Mouse (Mus musculus): ENCODE measurements at regions not wholly inside any gene's neighbourhood (a gene's known extent, or its start where the extent isn't known, plus 50 kb on each side); places are given as distances from the start of the nearest gene placed in this dataset.

- DNase-seq: no peak
- intact Hi-C loops (cut with DNase I): loop anchor here (5.0 kb wide), 1 partner anchor 477 kb away; no protein-coding TSS in a partner anchor
Measured at GRCm38 (mm10) chr1:166735545-166735944, 53.9 kb upstream of the Fmo9 start.

GRCm38 (mm10) chr1:166738029-166738428, 56.4 kb upstream of the Fmo9 start:
- no peak for DNase-seq
- intact Hi-C loops (cut with DNase I): loop anchor here (5.0 kb wide), 1 partner anchor 474 kb away; no protein-coding TSS in a partner anchor

DNA sequence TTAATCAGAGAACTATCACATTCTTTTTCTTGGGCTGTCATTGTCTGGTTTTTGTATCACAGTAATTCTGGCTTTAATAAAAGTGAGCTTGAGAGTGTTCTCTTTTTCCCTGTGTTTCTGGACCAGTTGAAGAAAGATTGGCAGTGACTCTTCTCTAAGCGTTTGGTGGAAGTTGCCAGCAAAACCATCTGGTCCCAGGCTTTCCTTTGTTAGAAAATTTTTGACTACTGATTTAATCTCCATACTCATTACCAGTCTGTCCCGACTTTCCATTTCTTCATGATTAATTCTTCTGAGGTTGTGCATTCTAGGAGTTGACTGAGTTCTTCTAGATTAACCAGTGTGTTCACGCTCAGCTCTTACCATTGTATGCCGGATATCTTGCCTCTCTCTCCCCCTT, 68.6 kb upstream of the Fmo9 start:
- intact Hi-C loops (cut with DNase I): no loop called here
- DNase-seq: peak; percentile 27

DNA sequence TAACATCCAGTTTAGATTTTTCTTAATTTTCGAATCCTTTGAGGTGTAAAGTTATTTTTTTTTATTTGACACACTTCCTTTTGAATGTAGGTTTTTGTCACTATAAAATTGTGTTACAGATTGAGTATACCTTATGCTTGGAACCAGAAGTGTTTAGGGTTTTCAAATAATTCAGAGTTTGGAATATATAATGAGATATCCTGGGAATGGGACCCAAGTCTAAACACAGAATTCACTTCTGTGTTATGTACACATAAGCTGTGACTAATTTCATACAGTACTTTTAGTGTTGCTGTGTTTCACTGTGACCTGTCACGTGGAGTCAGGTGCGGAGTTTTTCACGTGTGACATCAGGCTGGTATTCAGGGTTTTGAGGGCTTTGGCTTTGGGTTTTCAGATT, 69.1 kb upstream of the Fmo9 start:
- intact Hi-C loops (cut with DNase I): no loop called here
- DNase-seq: no peak

- peak; percentile 13 for DNase-seq
- intact Hi-C loops (cut with DNase I): no loop called here
Measured at GRCm38 (mm10) chr1:166751436-166751835, 69.8 kb upstream of the Fmo9 start.

DNA sequence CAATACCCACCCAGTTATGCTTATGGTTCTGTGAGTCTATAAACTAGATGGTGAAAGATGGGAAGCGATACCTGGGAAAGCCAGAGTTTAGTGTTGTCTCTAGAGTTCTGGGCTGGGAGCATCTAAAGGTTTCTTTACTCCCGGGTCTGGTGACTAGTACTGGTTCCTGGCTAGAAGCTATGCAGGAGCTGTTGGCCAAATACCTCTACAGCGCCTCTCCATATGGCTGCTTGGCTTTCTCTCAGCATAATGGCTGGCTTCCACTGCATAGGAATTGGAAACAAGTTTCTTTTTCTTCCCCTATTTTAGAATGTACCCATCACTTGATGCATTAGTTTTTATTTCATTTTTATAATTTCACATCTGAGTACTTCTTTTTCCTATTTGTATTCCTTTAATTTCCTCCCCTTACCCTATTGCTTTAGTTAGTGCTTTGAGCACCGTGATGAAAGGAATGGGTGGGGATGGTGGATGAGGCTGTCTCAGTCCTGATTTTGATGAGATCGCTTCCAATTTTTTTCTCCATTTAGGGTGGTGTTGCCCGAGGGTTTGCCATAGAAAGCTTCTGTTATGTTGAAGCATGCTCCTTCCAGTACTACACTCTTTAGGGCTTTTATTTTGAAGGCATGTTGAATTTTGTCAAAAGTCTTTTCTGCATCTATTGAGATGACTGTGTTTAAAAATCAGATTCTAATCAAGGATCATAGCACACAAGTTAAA, 71.5 kb upstream of the Fmo9 start:
- peak; percentile 6 for DNase-seq
- intact Hi-C loops (cut with DNase I): no loop called here

DNA sequence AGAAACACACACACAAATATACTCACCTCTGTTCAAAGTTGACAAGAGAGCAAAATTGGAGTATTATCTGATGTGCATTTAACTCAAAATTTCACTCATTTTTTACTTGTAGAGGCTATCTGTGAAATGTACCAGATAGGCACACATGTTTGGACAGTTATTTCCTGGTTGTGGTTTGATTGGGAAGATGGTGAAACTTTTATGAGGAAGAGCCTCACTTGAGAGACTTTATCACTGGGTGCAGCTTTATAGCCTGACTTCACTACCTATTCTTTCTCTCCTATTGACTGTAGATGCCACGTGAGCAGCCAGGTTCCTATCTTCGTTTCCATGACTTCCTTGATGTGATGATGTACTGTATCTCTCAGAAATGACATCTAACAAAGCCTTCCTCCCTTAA, 77.3 kb upstream of the Fmo9 start:
- DNase-seq: no peak
- intact Hi-C loops (cut with DNase I): no loop called here

DNA sequence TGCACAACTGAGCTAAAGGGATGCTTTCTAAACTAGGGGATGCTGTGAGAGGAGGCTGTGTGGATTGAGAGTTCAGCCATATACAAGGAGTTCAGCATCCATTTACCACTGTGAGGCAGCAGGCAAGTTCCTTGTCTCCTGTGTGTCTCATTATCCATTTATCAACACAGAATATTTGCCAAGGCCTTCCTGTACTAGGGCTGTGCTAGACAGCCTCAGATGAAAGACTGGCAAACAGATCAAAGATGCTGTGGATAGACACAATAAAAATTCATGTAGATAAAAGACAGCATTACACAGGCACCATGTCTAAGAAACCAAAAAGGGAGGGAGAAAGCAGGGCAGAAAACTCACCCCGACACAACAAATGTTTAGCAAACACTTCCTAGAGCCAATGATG, 91.5 kb upstream of the Fmo9 start:
- no peak for DNase-seq
- intact Hi-C loops (cut with DNase I): no loop called here

DNA sequence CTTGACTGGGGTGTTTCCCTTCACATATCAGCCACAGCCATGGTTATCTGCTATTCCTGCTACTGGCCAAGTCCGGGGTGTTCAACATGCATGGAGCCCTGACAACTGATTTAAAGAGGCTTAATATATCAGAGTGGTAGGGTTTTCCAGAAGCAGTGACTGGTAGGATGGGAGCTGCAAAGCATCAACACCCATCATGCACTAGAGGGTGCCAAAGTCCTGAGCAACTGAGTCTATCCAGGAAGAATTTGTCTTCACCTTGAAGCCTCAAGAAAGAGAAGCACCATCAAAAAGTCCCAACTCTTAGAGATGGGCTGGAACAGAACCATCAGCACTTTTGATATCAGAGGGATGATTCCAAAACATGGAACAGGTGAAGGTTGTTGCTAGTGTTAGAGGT, 100.5 kb upstream of the Fmo9 start:
- intact Hi-C loops (cut with DNase I): loop anchor here (2.0 kb wide), 1 partner anchor 431 kb away; no protein-coding TSS in a partner anchor
- peak; percentile 51 for DNase-seq

- intact Hi-C loops (cut with DNase I): no loop called here
- no peak for DNase-seq
Measured at GRCm38 (mm10) chr1:166787945-166788344, 106.3 kb upstream of the Fmo9 start.

GRCm38 (mm10) chr1:166788824-166789399, 107.3 kb upstream of the Fmo9 start:
- intact Hi-C loops (cut with DNase I): no loop called here

GRCm38 (mm10) chr1:166793052-166793716, 111.5 kb upstream of the Fmo9 start:
- no peak for DNase-seq
- intact Hi-C loops (cut with DNase I): loop anchor here (10.0 kb wide), 1 partner anchor 212 kb away; the partner anchor contains the start of gene Fam78b

More at GRCm38 (mm10) chr1:166788824-166789399, 107.3 kb upstream of the Fmo9 start:
- no peak for DNase-seq

DNA sequence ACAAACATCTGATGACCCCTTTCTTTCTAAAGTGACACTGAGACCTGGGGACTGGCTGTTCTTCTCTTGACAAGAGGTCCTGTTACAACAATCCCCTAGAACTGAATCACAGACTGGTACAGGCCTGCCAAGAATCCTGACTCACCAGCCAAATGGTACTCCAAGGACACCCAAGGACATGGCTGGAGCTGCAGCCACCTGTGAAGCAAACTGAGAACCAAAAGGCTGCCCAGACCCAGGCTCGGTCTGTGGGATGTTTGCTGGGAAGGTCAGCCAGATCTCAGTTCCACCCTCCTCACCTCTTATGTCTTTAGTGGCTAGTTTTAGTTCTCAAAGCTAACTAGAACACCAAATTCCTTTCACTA, 112.1 kb upstream of the Fmo9 start:
- intact Hi-C loops (cut with DNase I): loop anchor here (10.0 kb wide), 1 partner anchor 211 kb away; the partner anchor contains the start of gene Fam78b
- no peak for DNase-seq

- intact Hi-C loops (cut with DNase I): loop anchor here (10.0 kb wide), 1 partner anchor 210 kb away; the partner anchor contains the start of gene Fam78b
- peak; percentile 51 for DNase-seq
Measured at GRCm38 (mm10) chr1:166794622-166795244, 113.1 kb upstream of the Fmo9 start.

GRCm38 (mm10) chr1:166795613-166796012, 114.0 kb upstream of the Fmo9 start:
- no peak for DNase-seq
- intact Hi-C loops (cut with DNase I): loop anchor here (10.0 kb wide), 1 partner anchor 209 kb away; the partner anchor contains the start of gene Fam78b

DNA sequence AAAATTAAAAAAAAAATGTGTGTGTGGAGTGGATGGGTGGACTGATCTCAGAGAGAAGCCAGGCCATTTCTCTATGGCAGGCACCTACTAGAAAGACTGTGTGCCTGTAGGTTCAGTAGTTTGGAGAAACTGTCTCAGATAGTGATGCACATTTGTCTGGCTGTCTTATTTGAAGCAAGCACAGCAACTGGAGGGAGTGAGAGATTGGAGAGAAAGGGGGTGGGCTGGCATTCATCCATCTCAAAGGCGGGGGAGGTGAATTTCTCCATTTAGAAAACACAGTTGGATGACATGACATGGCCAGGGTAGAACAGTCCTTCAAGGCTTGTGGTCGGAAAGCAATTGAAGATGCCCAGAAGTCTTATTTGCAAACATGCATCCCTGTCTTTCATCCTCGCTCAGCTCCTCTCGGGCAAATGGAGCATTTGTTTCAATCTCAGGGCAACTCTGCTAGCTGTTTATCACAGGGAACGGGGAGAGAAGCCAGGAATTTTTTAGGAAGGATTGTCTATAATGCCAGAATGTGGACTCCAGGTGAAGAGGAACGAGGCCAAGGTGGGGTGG, 114.8 kb upstream of the Fmo9 start:
- intact Hi-C loops (cut with DNase I): loop anchor here (10.0 kb wide), 1 partner anchor 208 kb away; the partner anchor contains the start of gene Fam78b
- DNase-seq: peak; percentile 61

- peak; percentile 33 for DNase-seq
- intact Hi-C loops (cut with DNase I): loop anchor here (10.0 kb wide), 1 partner anchor 208 kb away; the partner anchor contains the start of gene Fam78b
Measured at GRCm38 (mm10) chr1:166796931-166797330, 115.3 kb upstream of the Fmo9 start.

- DNase-seq: peak; percentile 61
Measured at GRCm38 (mm10) chr1:166800953-166801603, 119.4 kb upstream of the Fmo9 start.

GRCm38 (mm10) chr1:166801929-166802328, 120.3 kb upstream of the Fmo9 start:
- intact Hi-C loops (cut with DNase I): no loop called here
- DNase-seq: no peak

More at GRCm38 (mm10) chr1:166800953-166801603, 119.4 kb upstream of the Fmo9 start:
- intact Hi-C loops (cut with DNase I): no loop called here

DNA sequence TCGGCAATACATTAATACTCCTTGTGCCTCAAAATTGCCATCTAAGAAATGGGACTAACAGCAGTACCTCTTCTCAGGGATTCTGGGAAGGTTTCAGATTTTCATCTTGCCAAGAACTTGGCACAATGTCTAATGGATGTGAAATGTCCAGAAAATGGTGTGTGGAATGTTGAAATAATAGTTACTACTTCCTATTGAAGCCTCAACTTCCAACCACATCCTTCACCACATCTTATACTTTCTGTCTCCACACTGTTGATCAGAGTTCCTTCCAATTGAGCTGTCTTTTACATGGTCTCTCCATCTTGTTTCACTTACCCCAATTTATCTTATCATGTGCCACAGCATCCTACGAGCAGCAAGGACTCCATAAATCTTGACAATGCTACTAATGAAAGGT, 122.3 kb upstream of the Fmo9 start:
- DNase-seq: no peak
- intact Hi-C loops (cut with DNase I): no loop called here
